Mouse (Mus musculus) embryonic facial prominence, embryonic 15.5 days (tissue): ENCODE data around the gene H2-DMa. TPM values are rescaled to one million over a fixed set of nuclear protein-coding genes. Genes with fewer than 3 reads are reported as not detected.

Experiments
- ATAC-seq: fragments of 200-750 bp; cut with Nextera tagmentation; 2 replicates; pipeline ENCODE4 v1.8.0; 2017; ENCODE audit warnings: low read depth, moderate TSS enrichment; ENCODE audit not compliant: insufficient number of reproducible peaks, low FRiP score, low TSS enrichment
- H3K27ac ChIP-seq: fragments of 300-500 bp; sonication (generic); replicated peaks from 2 replicates; pipeline ENCODE4 v1.5.1; 2015; ENCODE audit warnings: mild to moderate bottlenecking, inconsistent platforms
- H3K27me3 ChIP-seq: fragments of 300-500 bp; sonication (generic); 2 replicates; pipeline ENCODE4 v1.6.1; 2015; ENCODE audit warnings: inconsistent platforms
- H3K36me3 ChIP-seq: fragments of 300-500 bp; sonication (generic); 2 replicates; pipeline ENCODE4 v1.6.1; 2015; ENCODE audit warnings: mild to moderate bottlenecking, inconsistent platforms
- H3K4me1 ChIP-seq: fragments of 300-500 bp; sonication (generic); 2 replicates; pipeline ENCODE4 v1.6.1; 2015; ENCODE audit warnings: inconsistent platforms
- H3K4me2 ChIP-seq: fragments of 300-500 bp; sonication (generic); replicated peaks from 2 replicates; pipeline ENCODE4 v1.6.1; 2015; ENCODE audit warnings: mild to moderate bottlenecking, inconsistent platforms
- H3K4me3 ChIP-seq: fragments of 300-500 bp; sonication (generic); replicated peaks from 2 replicates; pipeline ENCODE4 v1.5.1; 2015; ENCODE audit warnings: mild to moderate bottlenecking, inconsistent platforms
- H3K9ac ChIP-seq: fragments of 300-500 bp; sonication (generic); 2 replicates; pipeline ENCODE4 v1.6.1; 2015; ENCODE audit warnings: inconsistent platforms
- H3K9me3 ChIP-seq: fragments of 300-500 bp; sonication (generic); replicated peaks from 2 replicates; pipeline ENCODE4 v1.6.1; 2016; ENCODE audit warnings: inconsistent platforms
- WGBS: fragments of 180-500 bp; shearing (Covaris S2); methylation state at CpG from one replicate; pipeline ENCODE4 v1.1.7; 2015; 5-methylcytosine and 5-hydroxymethylcytosine counted together
- polyA plus RNA-seq: library from polyadenylated mRNA; unstranded; fragments of >200 nt; fragmentation: Nextera tagmentation; extraction: Ambion mirVana; gene quantifications from 2 replicates; pipeline ENCODE4 v1.2.1, GENCODE M21; 2015

Gene H2-DMa
- polyA plus RNA-seq = 14.0 and 15.3 TPM in 2 replicates

GRCm38 (mm10) chr17:34119249-34120179 lies at the start of gene H2-DMa:
H2-DMa (plus strand) TSS chr17:34119541.
- Histone ChIP-seq H3K36me3 (peaks cover 41% of the 10 kb centered on the region), H3K4me3 (peak within 1 kb of the TSS; percentile 75), H3K27ac (peak within 1 kb of the TSS; percentile 100), H3K27me3 (no peaks in the 10 kb centered on the region), H3K9me3 (no peaks in the 10 kb centered on the region), H3K4me2 (peak within 1 kb of the TSS; percentile 85), H3K4me1 (peaks cover 29% of the 10 kb centered on the region), H3K9ac (peak within 1 kb of the TSS; percentile 91)
- peak; percentile 81 for ATAC-seq
- under 1% methylated on average over 95 of the region's 96 CpGs for WGBS

- Histone ChIP-seq H3K36me3 (no peaks in the 10 kb centered on the region), H3K27me3 (peaks cover 14% of the 10 kb centered on the region), H3K4me3 (no peak overlapping the region), H3K9ac (no peak overlapping the region), H3K9me3 (no peaks in the 10 kb centered on the region), H3K4me1 (no peaks in the 10 kb centered on the region), H3K27ac (no peak overlapping the region), H3K4me2 (no peak overlapping the region)
- ATAC-seq = no peak
- 60% methylated on average over 5 of the region's 5 CpGs for WGBS
These were observed 47.2 kb upstream of the H2-DMa start for GRCm38 (mm10) chr17:34072091-34072490.

GRCm38 (mm10) chr17:34075271-34075670 lies 44.1 kb upstream of the H2-DMa start:
- no peaks in the 10 kb centered on the region for H3K4me1 ChIP-seq

DNA sequence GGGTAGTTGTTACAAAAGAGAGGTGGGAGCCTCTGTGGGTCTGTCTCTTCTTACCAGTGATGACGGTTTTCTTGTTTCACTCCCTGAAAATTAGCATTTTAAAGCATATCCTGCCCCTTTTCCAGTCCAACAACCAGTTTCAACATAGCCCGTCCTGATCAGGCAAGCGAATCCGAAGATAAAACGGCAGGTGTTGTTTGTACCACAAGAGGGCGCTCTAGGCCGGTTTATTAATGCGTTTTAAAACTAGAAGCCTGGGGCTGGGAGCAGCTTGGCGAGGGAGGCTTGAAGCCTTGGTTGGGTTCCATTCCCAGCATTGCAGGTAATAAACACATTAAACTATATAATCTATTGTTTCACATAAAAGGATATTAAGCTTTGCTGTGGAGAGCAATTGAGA lies 41.8 kb upstream of the H2-DMa start:
- H3K27ac ChIP-seq = no peak overlapping the region
- no peak overlapping the region for H3K4me3 ChIP-seq
- no peaks in the 10 kb centered on the region for H3K4me1 ChIP-seq
- H3K36me3 ChIP-seq = no peaks in the 10 kb centered on the region
- no peaks in the 10 kb centered on the region for H3K9me3 ChIP-seq
- ATAC-seq = no peak
- WGBS = 1% methylated on average over 9 of the region's 9 CpGs
- no peak overlapping the region for H3K4me2 ChIP-seq
- H3K27me3 ChIP-seq = peaks cover 19% of the 10 kb centered on the region
- H3K9ac ChIP-seq = no peak overlapping the region

More at GRCm38 (mm10) chr17:34075271-34075670, 44.1 kb upstream of the H2-DMa start:
- peaks cover 19% of the 10 kb centered on the region for H3K27me3 ChIP-seq
- no peak overlapping the region for H3K9ac ChIP-seq
- H3K4me3 ChIP-seq = no peak overlapping the region
- no peaks in the 10 kb centered on the region for H3K9me3 ChIP-seq
- ATAC-seq = no peak
- no peak overlapping the region for H3K27ac ChIP-seq
- H3K36me3 ChIP-seq = no peaks in the 10 kb centered on the region
- H3K4me2 ChIP-seq = no peak overlapping the region
- 36% methylated on average over 7 of the region's 7 CpGs for WGBS

- Histone ChIP-seq H3K9me3 (no peaks in the 10 kb centered on the region), H3K4me2 (no peak overlapping the region), H3K9ac (no peak overlapping the region), H3K36me3 (no peaks in the 10 kb centered on the region), H3K27me3 (peaks cover 19% of the 10 kb centered on the region), H3K27ac (no peak overlapping the region), H3K4me3 (no peak overlapping the region), H3K4me1 (no peaks in the 10 kb centered on the region)
- 58% methylated on average over 4 of the region's 4 CpGs for WGBS
- ATAC-seq = no peak
These were observed 41.2 kb upstream of the H2-DMa start for GRCm38 (mm10) chr17:34078148-34078547.

DNA sequence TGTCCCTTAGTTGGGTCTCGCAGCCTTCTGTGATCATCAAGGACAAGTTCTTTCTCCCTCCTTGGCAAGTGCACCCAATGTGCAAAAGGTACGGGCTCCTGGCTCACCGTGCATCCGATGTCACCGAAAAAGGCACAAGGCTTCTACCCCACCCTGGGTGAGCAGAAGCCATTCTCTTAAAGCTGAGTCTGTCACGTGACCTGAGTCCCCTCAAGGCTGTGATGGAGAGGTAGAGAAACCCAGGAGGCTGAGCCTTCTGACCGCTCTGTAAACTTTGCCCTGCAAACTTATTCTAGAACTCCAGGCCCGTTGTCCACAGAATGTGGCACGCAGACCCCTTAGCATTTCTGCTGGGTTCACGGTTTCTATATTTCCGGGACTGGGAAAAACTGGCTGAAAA lies 40.3 kb upstream of the H2-DMa start:
- WGBS = 85% methylated on average over 11 of the region's 11 CpGs
- peaks cover 19% of the 10 kb centered on the region for H3K27me3 ChIP-seq
- H3K4me1 ChIP-seq = no peaks in the 10 kb centered on the region
- H3K9ac ChIP-seq = no peak overlapping the region
- no peak overlapping the region for H3K27ac ChIP-seq
- H3K4me3 ChIP-seq = no peak overlapping the region
- ATAC-seq = no peak
- H3K9me3 ChIP-seq = no peaks in the 10 kb centered on the region
- no peak overlapping the region for H3K4me2 ChIP-seq
- H3K36me3 ChIP-seq = no peaks in the 10 kb centered on the region

DNA sequence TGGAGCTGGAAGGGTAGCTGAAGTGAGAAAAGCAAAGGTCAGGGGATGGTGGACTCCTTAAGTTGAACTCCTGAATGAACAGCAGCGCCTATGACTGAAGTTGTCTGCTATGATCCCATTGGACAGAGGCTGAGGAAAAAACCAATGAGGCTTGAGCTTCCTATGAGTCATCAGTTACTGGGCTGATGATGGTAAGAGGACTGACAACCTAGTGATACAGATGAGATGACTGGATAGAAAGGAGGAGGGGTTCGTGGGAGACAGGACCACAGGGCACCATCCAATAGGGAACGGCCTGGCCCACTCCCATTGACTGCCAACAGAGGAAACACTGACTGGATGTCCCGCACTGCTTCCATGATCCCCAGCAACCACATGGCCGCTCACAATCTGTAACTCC lies 39.7 kb upstream of the H2-DMa start:
- peak; percentile 76; the same call in 1 of the 2 replicates for ATAC-seq
- Histone ChIP-seq H3K4me3 (no peak overlapping the region), H3K9ac (no peak overlapping the region), H3K36me3 (no peaks in the 10 kb centered on the region), H3K4me2 (no peak overlapping the region), H3K27me3 (peaks cover 19% of the 10 kb centered on the region), H3K27ac (no peak overlapping the region), H3K4me1 (no peaks in the 10 kb centered on the region), H3K9me3 (no peaks in the 10 kb centered on the region)
- WGBS = 11% methylated on average over 5 of the region's 5 CpGs

DNA sequence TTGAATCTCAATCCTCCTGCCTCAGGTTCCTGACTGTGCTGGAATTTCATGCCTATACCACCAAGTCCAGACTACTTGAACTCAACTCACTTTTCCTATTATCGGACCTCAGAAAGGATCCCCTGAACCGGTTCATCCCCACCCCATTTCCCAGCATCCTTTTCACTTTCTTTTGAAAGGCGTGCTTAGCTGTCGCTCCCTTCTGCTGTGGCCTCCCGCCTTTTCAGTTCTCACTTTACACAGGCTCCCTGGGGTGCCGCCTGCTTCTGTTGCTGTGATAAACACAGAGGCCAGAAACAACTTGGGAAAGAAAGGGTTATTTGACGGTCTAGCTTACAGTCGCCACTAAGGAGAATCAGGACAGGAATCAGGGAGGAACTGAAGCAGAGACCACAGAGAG lies 36.2 kb upstream of the H2-DMa start:
- H3K27me3 ChIP-seq = no peaks in the 10 kb centered on the region
- no peak overlapping the region for H3K27ac ChIP-seq
- H3K4me2 ChIP-seq = no peak overlapping the region
- WGBS = 8% methylated on average over 8 of the region's 8 CpGs
- H3K4me1 ChIP-seq = no peaks in the 10 kb centered on the region
- H3K9me3 ChIP-seq = no peaks in the 10 kb centered on the region
- no peak overlapping the region for H3K9ac ChIP-seq
- H3K36me3 ChIP-seq = no peaks in the 10 kb centered on the region
- ATAC-seq = no peak
- H3K4me3 ChIP-seq = no peak overlapping the region

GRCm38 (mm10) chr17:34087386-34087785 lies 32.0 kb upstream of the H2-DMa start:
- no peaks in the 10 kb centered on the region for H3K4me1 ChIP-seq

DNA sequence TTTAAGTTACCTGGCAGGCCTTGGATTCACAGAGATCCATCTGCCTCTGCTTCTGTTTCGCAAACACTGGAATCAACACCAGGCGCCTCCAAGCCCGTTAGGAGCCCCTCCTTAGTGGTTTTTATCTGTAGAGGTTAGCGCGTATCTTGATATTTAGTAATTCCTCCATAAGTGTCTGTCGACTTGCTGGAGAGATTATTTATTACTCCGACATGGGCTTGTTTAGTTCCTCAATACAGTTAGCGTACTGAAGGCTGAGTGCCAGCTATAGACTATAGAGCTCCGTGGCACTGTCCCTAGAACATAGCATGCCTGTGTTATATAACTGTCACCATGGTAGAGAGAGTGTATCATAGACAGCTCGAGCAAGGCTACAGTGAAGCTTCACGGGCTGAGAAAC lies 31.2 kb upstream of the H2-DMa start:
- no peak for ATAC-seq
- no peaks in the 10 kb centered on the region for H3K4me1 ChIP-seq
- H3K9me3 ChIP-seq = 0 out of 2 replicates have a peak, but pooled peaks cover 2% of the 10 kb centered on the region
- H3K9ac ChIP-seq = no peak overlapping the region
- 88% methylated on average over 11 of the region's 11 CpGs for WGBS
- H3K4me2 ChIP-seq = no peak overlapping the region
- H3K36me3 ChIP-seq = no peaks in the 10 kb centered on the region
- no peak overlapping the region for H3K4me3 ChIP-seq
- no peak overlapping the region for H3K27ac ChIP-seq
- no peaks in the 10 kb centered on the region for H3K27me3 ChIP-seq

More at GRCm38 (mm10) chr17:34087386-34087785, 32.0 kb upstream of the H2-DMa start:
- Histone ChIP-seq H3K9me3 (0 out of 2 replicates have a peak, but pooled peaks cover 2% of the 10 kb centered on the region), H3K36me3 (no peaks in the 10 kb centered on the region), H3K27ac (no peak overlapping the region), H3K4me2 (no peak overlapping the region), H3K4me3 (no peak overlapping the region), H3K27me3 (no peaks in the 10 kb centered on the region), H3K9ac (no peak overlapping the region)
- 40% methylated on average over 2 of the region's 2 CpGs for WGBS
- ATAC-seq = no peak

DNA sequence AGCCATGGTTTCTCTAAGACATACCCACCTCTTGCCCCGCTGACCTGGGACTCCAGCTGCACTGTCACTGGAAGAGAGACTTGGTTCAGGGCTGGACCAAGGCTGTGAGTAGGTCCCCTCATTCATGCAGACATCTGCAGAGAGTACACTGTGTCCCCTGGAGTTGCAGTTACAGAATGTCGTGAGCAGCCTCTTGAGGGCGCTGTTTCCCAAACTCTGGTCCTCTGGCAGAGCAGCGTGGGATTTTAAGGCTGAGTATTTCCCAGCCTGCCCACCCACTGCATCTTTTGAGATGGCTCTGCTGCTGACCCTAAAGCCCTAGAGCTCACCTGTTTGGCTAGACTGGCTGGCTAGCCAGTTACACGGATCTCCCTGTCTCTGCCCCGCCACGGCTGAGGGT lies 28.4 kb upstream of the H2-DMa start:
- Histone ChIP-seq H3K4me1 (no peaks in the 10 kb centered on the region; the same call in 1 of the 2 replicates), H3K4me2 (no peak overlapping the region), H3K9me3 (0 out of 2 replicates have a peak, but pooled peaks cover 2% of the 10 kb centered on the region), H3K27me3 (no peaks in the 10 kb centered on the region), H3K27ac (no peak overlapping the region), H3K36me3 (no peaks in the 10 kb centered on the region), H3K9ac (no peak overlapping the region), H3K4me3 (no peak overlapping the region)
- WGBS = 47% methylated on average over 7 of the region's 7 CpGs
- no peak for ATAC-seq
